Mouse (Mus musculus) cerebellum, adult 8-10 months (tissue): Measurements from ENCODE around the gene Gls.

Experiments used
- DNase-seq: peaks from one replicate; pipeline ENCODE4 v3.0.0; 2022

Gls gene

DNA sequence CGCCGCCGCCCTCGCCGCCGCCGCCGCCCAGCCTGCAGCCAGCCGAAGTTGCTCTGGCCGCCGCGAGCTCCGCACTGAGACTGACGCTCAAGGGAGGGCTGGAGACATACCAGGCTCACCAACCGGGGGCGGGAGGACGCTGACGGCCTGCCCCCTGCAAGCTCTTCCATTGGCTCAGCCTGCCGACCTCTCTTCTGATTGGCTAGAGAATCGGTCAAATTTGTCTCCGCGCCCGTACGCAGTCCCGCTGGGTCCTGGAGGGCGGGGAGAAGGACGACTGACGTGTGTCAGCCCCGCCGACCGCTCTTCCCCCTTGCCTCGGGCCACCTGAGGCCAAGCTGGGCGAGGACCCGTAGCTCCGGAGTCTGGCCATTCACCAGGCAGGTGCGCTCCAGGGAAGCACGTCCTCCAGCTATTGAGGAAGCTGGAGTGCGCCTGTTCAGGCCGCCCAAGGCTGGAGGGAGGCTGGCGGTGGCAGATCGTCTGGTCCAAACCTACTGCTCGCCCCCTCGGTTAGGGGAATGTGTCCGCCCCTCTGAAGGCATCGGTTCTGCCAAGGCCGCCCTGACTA lies at the start of gene Gls:
TSS of gene Gls (minus strand) at position 90 of the 571 bp plus-strand sequence.
- DNase-seq = peak; percentile 97

DNA sequence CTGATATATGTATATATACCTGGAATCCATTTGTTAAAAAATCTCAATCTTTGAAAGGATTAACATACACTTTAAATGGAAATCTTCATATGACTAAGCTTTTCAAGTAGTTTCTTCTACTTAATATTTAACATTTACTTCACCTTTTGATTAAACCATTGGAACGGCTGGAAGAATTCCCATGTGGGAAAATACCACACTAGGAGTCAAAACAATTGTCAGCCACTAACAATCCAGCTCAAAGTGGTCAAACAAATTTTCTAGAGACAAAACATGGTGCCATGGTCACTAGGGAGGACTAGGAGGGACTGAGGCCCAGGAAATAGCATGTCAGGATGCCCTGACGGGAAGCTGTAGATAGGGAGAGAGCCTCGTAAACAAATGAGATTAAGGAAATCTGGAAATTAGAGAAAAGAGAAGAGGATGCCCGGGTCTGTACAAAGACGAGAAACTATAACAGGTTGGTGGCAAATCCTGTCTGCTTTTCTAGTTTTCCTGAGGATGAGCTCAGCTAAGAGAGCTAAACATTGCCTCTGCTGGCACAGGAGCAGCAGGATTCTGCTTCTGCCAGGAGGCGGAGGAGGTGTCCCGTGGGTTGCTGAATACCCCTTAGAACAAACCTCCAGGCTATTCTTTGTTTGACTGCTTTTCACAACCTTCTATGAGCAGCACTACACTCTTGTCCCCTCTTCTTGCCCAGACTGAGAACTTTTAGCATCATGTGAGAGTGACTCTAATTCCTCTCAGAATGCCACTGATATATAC lies 47.0 kb upstream of the Gls start:
- no peak for DNase-seq

DNA sequence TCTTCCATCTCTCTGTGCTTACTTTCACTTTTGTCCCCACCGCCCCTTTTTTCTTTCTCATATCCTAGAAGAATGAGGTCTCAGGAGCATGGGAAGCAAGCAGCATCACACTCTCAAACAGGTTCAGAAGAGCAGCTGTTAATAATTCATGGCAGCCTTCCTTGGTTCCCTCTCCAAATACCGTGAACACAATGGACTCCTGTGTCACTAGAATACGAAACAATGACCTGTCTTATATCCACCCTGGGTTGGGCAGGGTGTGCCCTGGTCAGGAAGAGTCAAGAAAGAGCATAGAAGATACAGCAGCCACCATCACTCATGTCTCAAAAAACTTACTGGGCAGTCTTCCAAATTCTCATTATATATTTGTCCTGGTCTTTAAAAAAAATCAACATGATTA lies 46.3 kb upstream of the Gls start:
- no peak for DNase-seq

DNA sequence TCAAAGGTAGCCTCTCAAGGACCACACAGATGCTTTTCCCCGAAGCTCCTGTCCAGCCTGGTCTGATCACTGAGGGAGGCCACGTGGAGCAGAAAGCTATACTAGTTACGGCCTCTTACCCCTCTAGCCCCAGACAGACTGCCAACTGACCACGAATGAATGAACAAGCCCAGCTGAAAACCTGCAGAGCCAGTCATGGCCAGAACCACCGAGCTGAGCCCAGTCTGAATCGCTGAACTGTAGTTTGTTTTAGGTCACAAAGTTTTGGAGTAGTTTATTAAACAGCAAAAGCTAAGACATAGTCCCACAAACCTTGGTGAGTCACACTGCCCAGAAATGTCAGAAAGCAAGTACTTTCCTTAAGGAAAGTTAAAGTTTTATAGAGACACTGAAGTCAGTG lies 45.0 kb upstream of the Gls start:
- no peak for DNase-seq

DNA sequence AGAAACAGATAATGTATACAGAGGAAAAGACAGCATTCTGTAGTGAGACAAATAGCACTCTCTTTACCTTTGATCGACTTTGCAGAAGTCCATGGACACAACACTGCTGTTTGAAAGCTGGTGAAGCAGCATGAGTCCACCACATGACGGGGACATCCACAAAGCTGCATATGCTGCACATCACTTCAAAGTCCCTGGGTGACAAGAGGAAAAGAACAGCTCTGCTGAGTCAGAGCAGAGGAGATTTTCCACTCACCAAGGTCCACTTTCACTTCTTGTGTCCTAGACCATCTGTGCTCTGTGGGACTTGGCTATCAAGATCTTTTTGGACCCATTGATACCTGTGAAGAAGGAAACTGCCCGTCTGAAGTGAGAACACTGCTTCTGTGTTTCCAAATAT lies 41.2 kb upstream of the Gls start:
- no peak for DNase-seq

DNA sequence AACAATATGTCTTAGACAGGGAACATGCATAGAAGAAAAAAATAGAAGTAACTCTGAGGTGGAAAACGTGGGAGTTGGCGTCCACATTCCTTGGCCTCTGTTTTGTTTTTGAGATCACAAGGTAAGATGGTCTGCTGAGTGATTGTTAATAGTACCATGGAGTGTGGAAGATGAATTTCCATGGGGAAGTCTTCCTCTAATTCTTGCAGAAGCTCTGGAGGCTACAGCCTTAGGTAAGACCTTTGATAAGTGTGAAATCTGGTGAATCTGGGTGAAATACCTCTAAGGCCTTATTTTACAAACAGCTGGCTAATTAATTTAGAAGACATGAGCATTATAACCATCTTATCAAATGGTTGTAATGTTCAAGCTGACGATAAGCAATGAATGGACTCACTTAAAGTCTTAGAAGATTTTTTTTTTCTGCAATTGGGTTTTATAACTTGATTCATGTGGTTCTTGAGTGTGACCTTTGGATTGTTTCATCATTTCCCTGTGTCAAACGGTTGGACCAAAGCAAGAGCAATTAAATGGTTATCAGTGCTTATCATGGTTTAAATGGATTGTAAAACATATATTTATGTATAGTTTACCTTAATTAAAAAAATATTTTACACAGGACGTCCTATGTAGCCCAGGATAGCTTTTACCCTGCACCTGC lies 39.1 kb upstream of the Gls start:
- no peak for DNase-seq

DNA sequence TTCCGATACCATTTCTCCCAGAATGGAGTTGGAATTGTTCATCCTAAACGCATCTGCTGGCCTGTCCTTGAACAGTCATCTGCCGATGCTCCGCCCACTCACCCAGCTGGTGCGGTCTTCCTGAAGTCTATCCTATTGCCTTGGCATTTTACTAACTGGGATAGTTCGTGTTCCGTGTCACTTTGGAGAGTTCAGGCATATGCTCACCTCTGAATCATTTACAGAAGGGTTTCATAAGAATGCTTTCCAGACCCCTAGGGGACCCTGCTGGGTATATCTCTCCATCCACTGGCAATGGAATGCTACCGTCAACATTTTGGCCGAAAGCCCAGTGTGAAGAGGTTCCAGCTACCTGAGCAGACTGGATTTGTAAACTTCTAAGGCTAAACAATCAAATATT lies 37.3 kb upstream of the Gls start:
- peak; percentile 66 for DNase-seq

DNA sequence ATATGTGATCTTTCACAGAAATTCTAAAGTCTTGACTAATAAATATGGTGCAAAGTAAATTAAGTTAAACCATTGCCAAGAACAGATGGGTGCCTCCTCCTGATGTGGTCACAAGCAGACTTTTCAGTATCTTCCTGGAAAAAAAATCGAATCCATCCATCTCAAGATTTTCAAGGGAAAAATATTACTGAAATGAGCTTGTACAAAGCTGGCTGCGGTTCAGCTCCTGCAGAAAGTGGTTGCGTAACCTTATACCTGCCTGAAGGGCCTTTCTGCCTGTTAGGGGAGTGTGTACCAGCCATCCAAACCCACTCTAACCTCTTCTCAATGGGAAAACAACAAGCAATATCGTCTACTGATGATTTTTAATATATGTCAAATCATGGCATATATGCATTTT lies 36.6 kb upstream of the Gls start:
- peak; percentile 31 for DNase-seq

DNA sequence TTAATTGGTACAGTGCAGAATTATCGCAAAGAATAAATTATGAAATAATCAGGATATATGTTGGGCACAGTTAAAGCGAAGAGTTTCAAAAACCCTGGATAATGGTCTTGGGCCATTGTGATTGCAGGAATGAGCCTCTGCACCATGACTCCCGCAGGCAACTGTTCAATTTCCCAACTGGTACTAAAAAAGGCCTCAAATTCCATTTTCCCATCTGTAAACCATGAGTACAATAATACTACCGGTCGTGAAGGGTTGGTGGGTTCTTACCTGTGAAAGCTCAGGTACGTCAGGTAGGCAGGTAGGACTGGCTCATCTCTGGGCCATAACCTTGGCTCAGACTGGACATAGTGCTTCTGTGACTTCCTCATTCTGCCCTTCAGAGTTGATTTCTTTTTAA lies 35.0 kb upstream of the Gls start:
- peak; percentile 33 for DNase-seq

DNA sequence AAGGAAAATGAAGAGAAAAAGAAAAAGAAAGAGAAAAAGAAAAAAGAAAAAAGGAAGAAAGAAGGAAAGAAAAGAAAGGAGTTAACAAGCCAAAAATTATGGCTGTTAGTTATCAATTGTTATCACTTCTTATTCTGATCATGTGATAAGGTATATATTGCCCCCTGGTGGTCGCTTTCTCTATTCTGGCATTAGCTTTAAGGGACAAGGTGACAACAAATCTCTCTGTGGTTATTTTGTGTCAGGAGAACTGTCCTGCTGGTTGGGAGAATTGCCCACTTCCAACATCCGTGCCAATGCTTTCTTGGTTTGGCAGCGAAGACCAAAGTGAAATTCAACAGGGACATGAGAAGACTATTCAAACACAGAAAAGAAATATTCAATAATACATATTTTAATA lies 34.6 kb upstream of the Gls start:
- DNase-seq = peak; percentile 92

DNA sequence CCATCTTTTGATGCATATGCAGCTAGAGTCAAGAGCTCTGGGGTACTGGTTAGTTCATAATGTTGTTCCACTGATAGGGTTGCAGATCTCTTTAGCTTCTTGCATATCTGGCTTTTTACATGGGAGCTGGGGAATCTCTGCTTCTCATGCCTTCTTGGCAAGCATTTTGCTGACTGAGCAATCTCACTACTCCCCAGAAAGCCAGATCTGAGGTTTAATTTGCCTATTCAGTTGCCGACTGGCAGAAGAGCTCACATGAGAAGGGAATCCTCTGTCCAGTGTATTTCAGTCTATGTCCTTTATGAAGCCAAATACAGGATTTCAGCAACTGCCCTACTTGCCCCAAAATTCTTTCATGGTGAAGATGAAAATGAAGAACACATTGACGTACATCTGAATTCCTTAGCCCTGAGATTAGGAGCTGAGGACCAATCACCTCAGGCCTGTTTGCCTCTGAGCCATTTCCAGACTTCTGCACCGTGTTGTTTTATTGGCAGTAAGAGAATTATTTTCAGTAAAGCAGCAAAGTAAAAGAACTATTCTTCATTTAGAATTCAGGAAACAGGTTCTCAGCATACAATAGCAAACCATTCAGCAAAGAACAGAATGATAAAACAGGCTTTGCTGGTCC lies 33.0 kb upstream of the Gls start:
- peak; percentile 24 for DNase-seq

DNA sequence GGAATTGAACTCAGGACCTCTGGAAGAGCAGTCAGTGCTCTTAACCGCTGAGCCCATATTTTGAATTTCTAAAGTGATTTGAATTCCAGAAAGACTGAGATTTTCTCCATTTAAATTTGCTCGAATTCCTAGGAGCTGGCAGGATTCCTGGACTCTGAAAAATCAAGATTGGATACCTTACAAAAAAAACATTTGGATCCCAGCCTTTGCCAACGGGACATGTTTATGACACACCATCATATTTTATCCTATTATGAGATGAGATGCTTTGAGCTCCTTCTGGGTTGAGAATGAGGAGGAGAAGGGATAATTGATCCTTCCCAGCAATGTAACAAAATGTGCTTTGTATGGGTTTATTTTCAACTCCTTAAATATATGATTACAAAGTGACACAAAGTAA lies 31.3 kb upstream of the Gls start:
- peak; percentile 50 for DNase-seq

DNA sequence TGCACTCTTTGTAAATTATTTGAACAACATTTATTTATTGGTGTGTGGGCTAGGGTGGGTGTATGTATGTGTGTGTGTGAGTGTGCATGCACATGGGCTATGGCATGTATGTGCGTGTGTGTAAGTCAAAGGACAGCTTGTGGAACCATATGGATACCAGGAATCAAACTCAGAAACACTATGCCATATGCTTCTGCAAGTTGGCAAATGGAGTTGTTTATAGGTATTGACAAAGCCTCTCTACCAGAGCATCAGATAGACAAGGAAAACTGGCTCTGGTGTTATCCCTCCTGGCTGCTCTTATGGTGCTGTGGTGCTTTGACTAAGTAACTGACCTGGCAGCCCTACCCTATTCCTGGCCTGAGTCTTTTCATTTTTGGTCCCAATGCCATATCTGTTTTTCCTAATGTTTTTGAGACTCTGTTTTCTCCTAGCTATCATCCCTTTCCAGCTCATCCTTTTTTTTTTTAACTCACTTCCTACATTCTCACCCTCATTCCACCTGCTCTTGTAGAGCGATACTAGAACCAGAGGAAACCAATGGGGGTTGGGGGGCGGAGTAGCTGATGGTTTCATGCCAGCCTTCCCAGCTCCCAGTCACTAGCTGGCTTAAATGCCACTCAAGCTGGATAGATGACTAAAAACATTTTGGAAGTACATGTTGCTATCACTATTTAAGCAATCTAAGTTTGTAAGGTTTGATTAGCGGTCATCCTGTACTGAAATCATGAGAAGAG lies 27.5 kb upstream of the Gls start:
- DNase-seq = no peak

DNA sequence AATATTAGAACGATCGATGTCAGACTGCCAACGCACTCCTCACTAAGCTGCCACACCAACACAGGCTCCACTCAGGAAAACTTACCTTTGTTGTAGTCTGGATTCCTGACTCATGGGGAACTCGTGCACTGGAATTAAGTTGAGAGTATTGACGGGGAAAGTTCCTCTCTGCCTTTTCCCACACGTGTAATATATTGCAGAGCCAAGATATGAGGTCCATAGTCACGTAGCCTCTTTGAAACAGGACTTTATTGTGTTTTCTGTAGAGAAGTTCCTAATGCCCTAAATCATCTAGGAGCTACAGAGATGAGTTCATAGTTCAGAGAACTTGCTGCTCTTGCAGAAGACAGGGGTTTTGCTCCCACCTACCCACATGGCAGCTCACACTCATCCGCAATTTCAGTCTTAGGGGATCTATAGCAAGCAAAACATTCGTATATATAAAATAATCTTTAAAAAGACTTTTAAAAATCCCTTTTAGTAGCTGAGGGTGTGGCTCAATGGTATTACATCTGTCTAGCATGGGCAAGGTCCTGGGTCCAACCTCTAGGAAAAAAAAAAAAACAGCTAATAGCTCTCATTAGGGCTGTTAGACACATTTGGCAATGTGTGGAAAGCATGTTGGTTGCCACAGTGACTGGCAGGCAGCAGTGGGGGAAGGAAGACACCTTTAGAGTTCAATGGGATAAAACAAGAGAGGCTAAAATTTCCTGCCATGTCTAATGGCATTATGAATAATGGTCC lies 25.1 kb upstream of the Gls start:
- no peak for DNase-seq

DNA sequence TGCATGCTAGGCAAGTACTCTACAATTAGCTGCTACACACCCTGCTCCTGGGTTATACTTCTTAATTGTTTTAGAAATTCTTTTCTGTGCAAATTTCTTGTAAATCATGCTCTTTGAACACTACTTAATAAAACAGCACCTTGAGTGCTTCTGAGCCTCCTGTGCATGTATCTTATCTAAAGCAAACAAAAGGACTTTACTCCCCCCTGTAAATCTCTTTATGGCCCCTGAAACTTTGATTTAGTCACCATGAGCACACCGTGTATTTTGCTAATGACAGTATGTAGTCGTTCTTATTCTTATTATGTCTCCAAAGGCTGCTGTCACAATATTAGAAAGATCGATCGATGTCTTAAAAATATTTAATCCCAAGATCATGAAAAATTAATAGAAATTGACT lies 23.9 kb upstream of the Gls start:
- DNase-seq = no peak

DNA sequence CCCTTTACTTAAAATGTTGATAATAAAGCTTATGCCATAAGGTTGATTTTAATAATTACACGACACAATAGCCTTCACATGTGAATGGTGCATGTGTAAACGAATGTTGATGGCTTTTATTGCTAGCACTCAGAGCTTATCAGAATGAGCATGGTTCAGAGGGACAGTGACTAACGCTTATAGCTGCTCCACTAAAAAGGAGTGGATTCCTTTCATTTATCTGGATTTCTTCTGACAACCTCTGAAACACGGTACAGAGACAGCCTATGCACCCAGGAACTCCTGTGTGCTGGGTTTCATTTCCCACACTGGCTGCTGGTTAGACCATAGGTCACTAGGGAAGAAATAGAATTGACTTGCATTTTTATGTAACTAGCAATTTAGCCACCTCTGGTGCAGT lies 23.2 kb upstream of the Gls start:
- no peak for DNase-seq

DNA sequence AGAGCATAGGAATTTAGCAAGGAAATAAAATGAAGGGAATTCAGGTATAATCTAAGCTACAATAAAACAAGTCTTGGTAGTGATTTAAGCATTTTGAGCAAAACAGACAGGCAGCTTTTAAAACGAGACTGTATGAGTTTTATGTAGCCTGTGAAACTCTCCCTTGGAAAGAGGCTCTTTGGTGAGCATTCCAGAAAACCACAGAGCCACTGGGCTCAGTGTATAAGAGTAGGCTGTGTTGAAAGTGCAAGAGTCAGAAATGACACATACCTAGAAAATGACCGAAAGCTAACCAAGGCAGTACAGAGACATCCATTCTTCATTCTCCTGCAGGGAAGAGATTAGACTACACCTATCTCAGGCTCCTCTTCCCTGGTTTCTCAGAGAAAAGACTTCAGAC lies 21.4 kb upstream of the Gls start:
- DNase-seq = no peak

DNA sequence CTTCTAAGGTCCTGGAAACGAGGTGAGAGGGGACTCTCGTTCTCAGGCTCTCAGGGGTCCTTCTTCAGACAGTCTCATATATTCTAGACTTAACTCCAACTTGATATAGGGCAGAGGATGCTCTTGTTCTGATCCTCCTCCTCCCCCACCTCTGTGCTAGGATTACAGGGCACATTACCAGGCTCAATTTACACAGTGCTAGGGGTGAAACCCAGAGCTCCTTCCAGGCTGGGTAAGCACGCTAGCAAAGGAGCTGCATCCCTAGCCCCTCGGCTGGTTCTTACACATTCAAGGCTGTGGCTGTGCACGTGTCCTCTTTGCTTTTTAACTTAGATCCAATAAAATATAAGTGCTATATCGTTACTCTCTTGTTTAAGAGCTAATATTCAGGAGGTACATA lies 20.4 kb upstream of the Gls start:
- no peak for DNase-seq

DNA sequence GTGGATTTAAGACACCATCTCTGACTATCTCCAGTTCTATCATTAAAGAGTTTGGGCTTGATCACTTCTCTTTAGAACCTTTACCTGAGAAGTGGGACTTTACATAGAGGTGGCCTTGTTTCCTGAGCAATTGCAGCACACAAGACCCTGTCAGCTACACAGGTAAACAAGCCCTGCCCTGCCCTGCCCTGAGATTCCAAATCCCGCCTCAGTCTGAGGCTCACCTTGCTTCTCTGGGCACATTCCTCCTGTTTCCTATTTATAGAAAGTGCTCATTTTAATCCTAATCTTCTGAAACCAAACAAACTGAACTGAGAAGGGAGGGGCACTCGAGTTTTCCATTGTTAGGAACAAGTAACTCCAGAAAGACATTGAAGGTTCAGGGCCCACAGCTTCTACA lies 19.4 kb upstream of the Gls start:
- DNase-seq = no peak

DNA sequence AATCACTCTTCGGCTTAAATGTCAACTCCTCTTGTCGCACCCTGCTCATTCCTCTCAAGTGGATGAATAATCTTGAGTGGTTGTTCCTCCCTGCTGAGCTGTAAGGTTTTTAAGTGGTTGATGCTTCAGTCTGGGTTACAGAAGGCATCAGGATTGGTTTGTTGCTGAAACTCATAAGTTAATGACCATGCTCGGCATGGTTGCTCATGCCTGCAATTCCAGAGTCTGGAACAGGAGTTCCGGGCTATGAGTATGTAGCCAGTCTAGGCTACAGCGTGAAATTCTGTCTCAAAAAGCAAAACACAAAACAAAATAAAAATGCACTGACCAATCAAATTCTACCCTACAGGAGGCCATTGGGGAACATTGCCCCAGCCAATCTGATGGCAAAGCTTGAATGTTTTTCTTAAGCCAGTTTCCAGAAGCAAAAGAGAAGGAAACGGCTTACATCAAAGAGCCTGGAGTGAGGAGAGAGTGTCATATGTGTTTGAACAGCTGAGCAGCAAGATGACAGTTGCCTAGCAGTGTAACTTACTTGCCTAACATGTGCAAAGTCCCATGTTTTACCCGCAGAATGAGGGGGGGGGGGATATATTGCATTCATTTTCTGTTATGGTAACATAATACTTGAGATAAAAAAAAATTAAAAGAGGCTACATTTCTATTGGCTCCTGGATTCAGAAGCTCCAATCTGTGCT lies 18.2 kb upstream of the Gls start:
- DNase-seq = no peak

DNA sequence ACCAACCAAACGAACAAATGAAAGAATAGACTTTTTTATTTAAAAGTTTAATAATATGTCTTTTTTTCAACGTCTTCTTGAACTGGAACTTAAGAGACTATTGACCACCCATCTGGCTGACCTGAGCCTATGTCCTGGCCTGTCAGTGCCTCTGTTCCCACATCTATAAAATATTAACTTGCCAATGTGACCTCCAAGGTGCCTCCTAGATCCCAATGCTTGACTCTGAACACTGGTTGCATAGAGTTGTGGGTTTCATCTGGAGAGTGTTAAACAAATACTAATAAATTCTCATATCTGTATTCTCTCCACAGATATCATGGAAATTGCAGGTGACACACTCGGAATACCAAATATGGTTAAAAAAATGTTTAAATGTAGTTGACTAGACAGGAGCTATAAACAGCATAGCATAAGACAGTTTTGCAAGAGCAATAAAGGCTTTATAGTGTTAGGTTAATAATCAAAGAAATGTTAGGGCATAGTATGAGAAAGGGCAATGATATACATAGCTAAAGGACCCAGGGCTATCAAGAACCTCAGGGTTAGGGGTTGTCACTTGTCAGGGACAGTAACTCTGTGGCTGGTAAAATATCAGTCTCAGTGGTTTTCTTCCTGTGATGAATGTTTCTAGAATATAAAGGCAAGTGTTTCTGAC lies 16.0 kb upstream of the Gls start:
- no peak for DNase-seq
